Mouse (Mus musculus) G1E (cell line): ENCODE measurements around the gene Mex3a. TPM values are rescaled to one million over a fixed set of nuclear protein-coding genes. Genes with fewer than 3 reads are reported as not detected.

Experiments used
- ATAC-seq: 2 replicates; pipeline ENCODE4 v1.8.0; 2016; ENCODE audit warnings: mild to moderate bottlenecking; ENCODE audit not compliant: insufficient number of reproducible peaks, poor library complexity, low FRiP score, severe bottlenecking; ENCODE audit errors: extremely low read depth
- DNase-seq: peaks from one replicate; pipeline ENCODE4 v3.0.0; 2012; ENCODE audit warnings: low spot score
- H3K27me3 ChIP-seq: 2 replicates; pipeline ENCODE4 v1.6.1; 2012; ENCODE audit warnings: mild to moderate bottlenecking, low read length, inconsistent platforms; ENCODE audit not compliant: insufficient read depth
- H3K36me3 ChIP-seq: replicated peaks from 2 replicates; pipeline ENCODE3; 2012; ENCODE audit warnings: mild to moderate bottlenecking, inconsistent platforms
- H3K4me1 ChIP-seq: 2 replicates; pipeline ENCODE4 v1.6.1; 2012; ENCODE audit warnings: low read depth, low read length, inconsistent platforms, mixed read lengths; ENCODE audit not compliant: insufficient read depth
- H3K4me3 ChIP-seq: 2 replicates; pipeline ENCODE4 v1.5.1; 2012; ENCODE audit warnings: low read depth, mild to moderate bottlenecking, inconsistent platforms, low read length, moderate library complexity, mixed read lengths
- H3K9me3 ChIP-seq: replicated peaks from 2 replicates; pipeline ENCODE4 v1.6.1; 2012; ENCODE audit warnings: inconsistent platforms
- CTCF ChIP-seq: IDR thresholded peaks from 2 replicates; pipeline ENCODE4 v1.5.1; 2012; ENCODE audit warnings: low read depth, low read length, inconsistent platforms, mixed read lengths
- GATA1 ChIP-seq: IDR thresholded peaks from 2 replicates; pipeline ENCODE4 v1.6.1; 2012; ENCODE audit warnings: borderline replicate concordance, low read length, inconsistent platforms, mixed read lengths
- GATA2 ChIP-seq: IDR thresholded peaks from 2 replicates; pipeline ENCODE4 v1.6.1; 2012; ENCODE audit warnings: low read depth, low read length, inconsistent platforms, borderline replicate concordance
- POLR2AphosphoS5 ChIP-seq: IDR thresholded peaks from 2 replicates; pipeline ENCODE4 v1.6.1; 2012; ENCODE audit warnings: low read depth, low read length, inconsistent platforms; ENCODE audit not compliant: insufficient replicate concordance
- TAL1 ChIP-seq: conservative IDR thresholded peaks from 2 replicates; pipeline ENCODE4 v1.6.1; 2012; ENCODE audit warnings: low read depth, low read length, inconsistent platforms, mixed read lengths
- polyA plus RNA-seq: library from polyadenylated mRNA; stranded (reverse); fragments of >175 nt; gene quantifications from 2 replicates; pipeline ENCODE4 v1.2.3, GENCODE M21; 2012
- total RNA-seq, 2 experiments: library from RNA; stranded (forward) in 1 of 2; stranded (reverse) in 1 of 2; fragments of 200-1000 nt in 1 of 2; fragments of >200 nt in 1 of 2; fragmentation: Nextera tagmentation in 1 of 2; gene quantifications; 2 replicates each; pipeline ENCODE4 v1.2.3; 2014 to 2017

The Mex3a gene
- total and polyA plus RNA-seq, 3 experiments = 2.0 to 9.6 (median 6.2) TPM

DNA sequence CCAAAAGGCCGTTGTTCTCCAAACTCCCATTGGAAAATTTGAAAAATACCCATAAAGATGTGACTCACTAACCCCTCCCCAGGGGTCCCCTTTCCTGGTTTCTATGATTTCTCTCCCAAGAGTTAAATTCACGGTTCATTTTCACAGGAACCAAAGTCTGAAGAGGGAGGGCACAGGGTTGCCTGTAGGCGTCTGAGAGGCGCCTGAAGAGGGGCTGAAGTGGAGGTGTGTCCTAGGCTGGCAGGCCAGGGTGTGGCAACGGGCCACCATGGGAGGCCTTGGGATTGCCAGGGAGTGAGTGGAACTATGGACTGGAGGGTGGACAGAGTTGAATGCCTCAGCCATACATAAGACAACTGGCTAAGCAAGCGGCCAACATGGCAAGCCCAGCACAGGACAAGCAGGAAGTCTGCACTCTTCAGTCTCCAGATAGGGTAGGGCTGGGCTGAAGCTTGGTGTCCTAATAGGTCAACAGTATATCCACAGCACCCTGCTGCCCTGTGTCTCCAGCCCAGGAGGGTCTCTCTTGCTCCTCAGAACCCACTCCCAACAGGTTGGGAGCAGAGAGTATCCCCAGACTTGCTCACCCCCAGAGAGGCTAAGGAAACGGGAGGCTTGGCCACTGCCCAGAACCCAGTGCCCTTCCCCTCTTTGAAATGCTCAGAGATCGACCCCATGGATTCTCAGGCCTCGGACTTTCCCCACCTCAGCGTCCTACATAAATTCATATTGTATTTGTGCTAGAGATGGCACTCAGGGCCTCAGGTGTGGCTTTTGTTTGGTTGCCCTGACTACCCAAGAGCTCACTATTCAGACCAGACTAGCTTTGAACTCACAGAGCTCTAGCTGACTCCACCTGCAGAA, 17.7 kb upstream of the Mex3a start:
- DNase-seq = no peak
- no peaks in the 10 kb centered on the region for H3K9me3 ChIP-seq
- H3K36me3 ChIP-seq = no peaks in the 10 kb centered on the region
- no peak for ATAC-seq
- H3K27me3 ChIP-seq = no peaks in the 10 kb centered on the region; the same call in 1 of the 2 replicates
- H3K4me3 ChIP-seq = peak overlapping the region; percentile 31; the same call in 1 of the 2 replicates
- H3K4me1 ChIP-seq = peaks cover 71% of the 10 kb centered on the region
- TF ChIP-seq CTCF = no peak

DNA sequence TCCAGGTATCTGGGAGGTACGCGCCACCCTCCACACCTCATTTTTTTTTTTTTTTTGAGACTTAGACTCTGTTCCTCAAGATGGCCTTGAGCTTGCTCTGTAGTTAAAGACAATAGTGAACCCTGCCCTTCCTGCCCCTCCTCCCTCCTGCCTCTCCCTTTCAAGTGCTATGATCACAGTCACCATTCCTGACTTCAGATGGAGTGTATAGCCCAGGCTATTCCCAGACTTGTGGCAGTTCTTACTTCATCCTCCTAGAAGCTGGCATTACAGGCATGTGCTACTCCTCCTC, 17.2 kb upstream of the Mex3a start:
- Histone ChIP-seq H3K27me3 (no peaks in the 10 kb centered on the region; the same call in 1 of the 2 replicates), H3K9me3 (no peaks in the 10 kb centered on the region), H3K4me1 (peaks cover 70% of the 10 kb centered on the region), H3K4me3 (no peak overlapping the region), H3K36me3 (no peaks in the 10 kb centered on the region)
- TF ChIP-seq CTCF (no peak), TAL1 (no peak), GATA1 (no peak), POLR2AphosphoS5 (no peak), GATA2 (no peak)
- ATAC-seq (no peak), DNase-seq (no peak)

DNA sequence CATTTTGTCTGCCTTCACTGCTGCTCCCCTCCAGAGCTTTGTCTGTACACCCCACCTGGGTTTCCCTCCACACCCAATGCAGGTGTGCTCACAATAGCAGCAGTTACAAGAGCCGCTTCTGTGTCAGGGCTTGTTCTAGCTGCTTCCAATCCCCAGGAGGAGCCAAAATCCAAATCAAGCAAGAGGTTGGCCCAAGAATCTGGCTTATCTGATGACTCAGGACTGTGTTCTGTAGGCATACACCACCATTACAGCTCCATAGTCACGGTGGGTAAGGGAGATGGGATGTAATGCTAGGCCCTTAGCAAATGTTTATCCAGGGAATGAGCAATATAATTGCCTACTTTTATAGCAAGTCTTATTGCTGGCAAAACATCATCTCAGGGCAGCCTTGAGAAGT, 15.8 kb upstream of the Mex3a start:
- TF ChIP-seq TAL1 (no peak), GATA2 (no peak), POLR2AphosphoS5 (no peak), CTCF (no peak), GATA1 (no peak)
- H3K27me3 ChIP-seq = no peaks in the 10 kb centered on the region; the same call in 1 of the 2 replicates
- peaks cover 61% of the 10 kb centered on the region for H3K4me1 ChIP-seq
- no peak for DNase-seq
- no peaks in the 10 kb centered on the region for H3K9me3 ChIP-seq
- no peak overlapping the region for H3K4me3 ChIP-seq
- H3K36me3 ChIP-seq = no peaks in the 10 kb centered on the region
- ATAC-seq = no peak

DNA sequence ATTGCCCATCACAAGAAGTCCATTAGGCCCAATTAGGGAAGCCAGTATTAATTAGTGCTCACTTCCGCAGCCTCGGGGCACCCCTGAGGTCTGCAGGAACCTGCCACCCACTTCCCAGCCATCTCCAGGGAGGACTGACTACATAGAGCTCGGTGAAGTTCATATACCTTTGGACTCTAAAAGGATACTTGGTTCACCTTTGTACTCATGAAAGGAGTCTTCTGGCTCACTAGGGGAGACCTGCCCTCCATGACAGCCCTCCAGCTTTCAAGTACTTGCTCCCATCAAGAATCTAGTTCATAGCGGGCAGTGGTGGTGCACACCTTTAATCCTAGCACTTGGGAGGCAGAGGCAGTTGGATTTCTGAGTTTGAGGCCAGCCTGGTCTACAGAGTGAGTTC, 13.8 kb upstream of the Mex3a start:
- ATAC-seq = no peak
- Histone ChIP-seq H3K9me3 (no peaks in the 10 kb centered on the region), H3K36me3 (peaks cover 14% of the 10 kb centered on the region), H3K4me1 (peaks cover 50% of the 10 kb centered on the region), H3K4me3 (no peak overlapping the region), H3K27me3 (no peaks in the 10 kb centered on the region; the same call in 1 of the 2 replicates)
- no peak for TF ChIP-seq TAL1
- no peak for TF ChIP-seq GATA2
- no peak for TF ChIP-seq GATA1
- no peak for TF ChIP-seq CTCF
- no peak for TF ChIP-seq POLR2AphosphoS5
- no peak for DNase-seq

DNA sequence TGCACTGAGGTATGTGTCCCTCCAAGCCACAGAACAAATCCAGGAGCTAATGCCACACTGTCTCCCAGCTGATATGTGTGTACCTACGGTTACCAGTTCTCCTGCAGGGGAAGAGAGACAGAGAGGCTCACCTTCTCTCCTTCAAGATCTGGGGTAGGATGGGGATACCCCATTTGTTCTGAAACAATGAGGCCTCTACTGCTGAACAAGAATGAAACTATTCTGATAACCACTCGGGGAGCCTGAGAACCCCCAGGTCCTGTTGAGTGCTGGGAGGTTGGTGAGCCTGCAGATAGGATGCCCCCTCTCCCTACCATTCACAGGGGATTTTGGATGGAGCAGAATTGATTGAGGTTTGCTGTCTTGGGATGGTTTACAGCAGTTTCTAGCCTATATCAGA, 12.1 kb upstream of the Mex3a start:
- no peaks in the 10 kb centered on the region; the same call in 1 of the 2 replicates for H3K27me3 ChIP-seq

DNA sequence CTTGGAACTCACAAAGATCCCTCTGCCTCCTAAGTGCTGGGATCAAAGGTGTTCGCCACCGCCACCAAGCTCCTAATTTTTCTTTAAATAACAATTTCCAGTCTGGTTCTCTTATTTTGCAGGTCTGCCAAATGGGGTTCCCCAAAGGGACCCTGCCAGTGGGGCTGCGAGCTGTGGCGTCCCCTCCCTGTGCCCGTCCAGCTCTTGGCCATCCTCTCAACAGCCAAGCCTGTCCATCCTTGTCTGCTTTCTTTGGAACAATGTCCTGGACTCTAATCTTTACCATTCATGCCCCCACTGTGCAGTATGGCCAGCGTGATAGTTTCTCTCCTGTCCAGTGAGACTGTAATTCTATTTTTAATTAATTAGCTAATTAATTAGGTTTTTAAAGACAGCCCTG, 11.0 kb upstream of the Mex3a start:
- DNase-seq = no peak
- Histone ChIP-seq H3K27me3 (no peaks in the 10 kb centered on the region; the same call in 1 of the 2 replicates), H3K36me3 (peaks cover 39% of the 10 kb centered on the region), H3K9me3 (no peaks in the 10 kb centered on the region), H3K4me1 (peaks cover 32% of the 10 kb centered on the region), H3K4me3 (no peak overlapping the region)
- no peak for ATAC-seq
- TF ChIP-seq CTCF (no peak), GATA1 (no peak), POLR2AphosphoS5 (no peak), TAL1 (no peak), GATA2 (no peak)

More for the DNA sequence above, 12.1 kb upstream of the Mex3a start:
- Histone ChIP-seq H3K9me3 (no peaks in the 10 kb centered on the region), H3K4me3 (no peak overlapping the region), H3K4me1 (peaks cover 34% of the 10 kb centered on the region), H3K36me3 (peaks cover 31% of the 10 kb centered on the region)
- TF ChIP-seq POLR2AphosphoS5 = no peak
- TF ChIP-seq TAL1 = no peak
- no peak for TF ChIP-seq GATA2
- TF ChIP-seq CTCF = no peak
- ATAC-seq = no peak
- DNase-seq = no peak

DNA sequence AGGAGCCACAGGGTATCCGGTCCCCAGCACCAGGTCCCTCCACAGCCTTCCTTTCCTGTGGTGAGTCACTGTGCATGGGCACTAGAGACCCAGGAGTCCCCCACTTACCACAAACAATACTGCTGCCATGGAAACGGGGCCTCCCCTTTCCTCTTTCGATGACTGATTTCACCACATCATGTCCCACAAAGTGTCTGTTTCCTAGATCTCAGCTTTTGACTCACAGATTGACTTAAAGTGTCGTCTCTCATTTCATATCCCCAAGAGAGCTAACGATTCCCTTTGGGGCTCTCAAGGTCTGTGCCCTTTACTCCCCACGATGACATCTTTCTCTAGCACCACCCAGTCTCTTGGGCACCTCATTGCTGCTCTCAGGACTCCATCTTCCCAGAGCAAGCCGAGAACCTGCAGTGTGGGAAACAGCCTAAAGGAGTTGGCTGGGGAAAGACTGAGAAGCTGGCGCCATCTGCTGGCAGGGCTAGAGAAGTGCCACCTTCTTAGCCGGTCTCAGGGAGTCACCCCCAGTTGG, 10.3 kb upstream of the Mex3a start:
- peak; percentile 78 for DNase-seq
- ATAC-seq = no peak
- H3K27me3 ChIP-seq = no peaks in the 10 kb centered on the region; the same call in 1 of the 2 replicates
- peaks cover 33% of the 10 kb centered on the region for H3K4me1 ChIP-seq
- no peak overlapping the region for H3K4me3 ChIP-seq
- peaks cover 41% of the 10 kb centered on the region for H3K36me3 ChIP-seq
- no peak for TF ChIP-seq POLR2AphosphoS5
- TF ChIP-seq CTCF = peak; percentile 95
- H3K9me3 ChIP-seq = no peaks in the 10 kb centered on the region
